Comparison of ENCODE assay signal across 9 mouse cellular contexts in genomic region chr9:120491509-120491908, GRCm38 (mm10). TPM values are rescaled to one million over a fixed set of nuclear protein-coding genes. Genes with fewer than 3 reads are reported as not detected.
DNase-seq lines count a peak whose midpoint lies in the region; ATAC-seq lines count a peak whose summit lies in the region.
"Had no signal": no experiment of that assay in that cellular context is flagged by ENCODE, and none has a peak within 500 bp of the region (broad histone marks: within the 10 kb centered on the region; RNA-seq: fewer than 3 reads in every experiment).

No protein-coding gene starts in this region.

- peaks cover 27% of the 10 kb centered on the region for H3K36me3 ChIP-seq in heart, embryonic 10.5 days
- H3K36me3 ChIP-seq in forebrain, embryonic 13.5 days (ENCODE audit: poor library complexity, severe bottlenecking) = peaks cover 28% of the 10 kb centered on the region
- H3K36me3 ChIP-seq in liver, embryonic 15.5 days (replicated peaks) = peaks cover 27% of the 10 kb centered on the region

- peak overlapping the region; percentile 98 for H3K4me3 ChIP-seq in heart, embryonic 10.5 days
- peak overlapping the region; percentile 96 for H3K4me3 ChIP-seq in forebrain, embryonic 13.5 days
- peak overlapping the region; percentile 98 for H3K4me3 ChIP-seq in liver, embryonic 15.5 days (replicated peaks)

- 85% methylated on average over 3 of the region's 3 CpGs for WGBS in heart, embryonic 10.5 days
- WGBS in forebrain, embryonic 13.5 days = 84% methylated on average over 3 of the region's 3 CpGs
- 69% methylated on average over 3 of the region's 3 CpGs for WGBS in liver, embryonic 15.5 days (ENCODE audit: insufficient replicate concordance)

- peaks cover 14% of the 10 kb centered on the region for H3K4me1 ChIP-seq in heart, embryonic 10.5 days
- peaks cover 28% of the 10 kb centered on the region for H3K4me1 ChIP-seq in forebrain, embryonic 13.5 days
- peaks cover 22% of the 10 kb centered on the region for H3K4me1 ChIP-seq in liver, embryonic 15.5 days (replicated peaks)

- no peaks in the 10 kb centered on the region for H3K9me3 ChIP-seq in heart, embryonic 10.5 days
- no peaks in the 10 kb centered on the region for H3K9me3 ChIP-seq in forebrain, embryonic 13.5 days (replicated peaks)
- no peaks in the 10 kb centered on the region for H3K9me3 ChIP-seq in liver, embryonic 15.5 days (replicated peaks)

- no peak for DNase-seq in heart, embryonic 10.5 days (ENCODE audit: low spot score)
- no peak for DNase-seq in heart, postnatal 14 days
- DNase-seq in CD4-positive helper T cell, adult 2 months (ENCODE audit: low read depth, low spot score) = peak; percentile 26
- DNase-seq in urinary bladder, adult 2 months (ENCODE audit: low spot score) = no peak
- no peak for DNase-seq in natural killer cell, adult 2 months (ENCODE audit: low spot score in 2 of 2)
- DNase-seq in retina, embryonic 14.5 days (ENCODE audit: low spot score) = no peak

- H3K4me2 ChIP-seq in forebrain, embryonic 13.5 days = peak overlapping the region; percentile 93
- H3K4me2 ChIP-seq in liver, embryonic 15.5 days = peak overlapping the region; percentile 96

- H3K27me3 ChIP-seq in heart, embryonic 10.5 days (ENCODE audit: insufficient read depth, poor library complexity, severe bottlenecking) = no peaks in the 10 kb centered on the region
- H3K27me3 ChIP-seq in forebrain, embryonic 13.5 days = no peaks in the 10 kb centered on the region
- peaks cover 3% of the 10 kb centered on the region; the same call in 1 of the 2 replicates for H3K27me3 ChIP-seq in liver, embryonic 15.5 days

- ATAC-seq in forebrain, embryonic 13.5 days = no peak
- no peak for ATAC-seq in liver, embryonic 15.5 days (ENCODE audit: insufficient read depth)

- H3K27ac ChIP-seq in heart, embryonic 10.5 days = peak overlapping the region; percentile 100; the same call in 1 of the 2 replicates
- peak overlapping the region; percentile 95; the same call in 1 of the 2 replicates for H3K27ac ChIP-seq in forebrain, embryonic 13.5 days
- H3K27ac ChIP-seq in liver, embryonic 15.5 days (replicated peaks) = no peak overlapping the region

- H3K9ac ChIP-seq in forebrain, embryonic 13.5 days = 0 out of 2 replicates have a peak overlapping the region, but pooled peaks have one; percentile 100
- no peak overlapping the region for H3K9ac ChIP-seq in liver, embryonic 15.5 days

- intact Hi-C loops in heart, postnatal 14 days (cut with DNase I) = loop anchor here (5.0 to 10.0 kb wide), 3 partner anchors 364 to 883 kb away; partner anchors contain the start of gene Rpsa

RNA-seq across cellular contexts. Expression of gene Eif1b, which starts 0.5 kb away (rescaled TPM):
- 136 and 146 TPM in 2 replicates for polyA plus RNA-seq in heart, embryonic 10.5 days (2016; fragmentation: Nextera tagmentation; extraction: Ambion mirVana)
- total RNA-seq in heart, postnatal 14 days (2021) = 10 to 100 TPM; 53.1 to 58.3 TPM
- 434 and 500 TPM in 2 replicates for polyA plus RNA-seq in forebrain, embryonic 13.5 days (2015; fragmentation: Nextera tagmentation; extraction: Ambion mirVana)
- 56.6 and 64.4 TPM in 2 replicates for polyA plus RNA-seq in liver, embryonic 15.5 days (2015; fragmentation: Nextera tagmentation; extraction: Ambion mirVana)
- 61.3 and 68.7 TPM in 2 replicates for polyA plus RNA-seq in urinary bladder, adult 2 months (2012; rRNA removed)

RNA-seq across cellular contexts. Expression of gene Entpd3, which starts 48.1 kb away (rescaled TPM):
- 0.14 and 0.15 TPM in 2 replicates for polyA plus RNA-seq in heart, embryonic 10.5 days (2016; fragmentation: Nextera tagmentation; extraction: Ambion mirVana)
- under 1 TPM in 1 of 2 experiments, not detected in 1; 0.24 TPM for total RNA-seq in heart, postnatal 14 days (2021)
- polyA plus RNA-seq in forebrain, embryonic 13.5 days (2015; fragmentation: Nextera tagmentation; extraction: Ambion mirVana) = 0.30 and 0.49 TPM in 2 replicates
- polyA plus RNA-seq in liver, embryonic 15.5 days (2015; fragmentation: Nextera tagmentation; extraction: Ambion mirVana) = 0.14 TPM in 1 of 2 replicates, not detected in the other
- 52.9 and 67.7 TPM in 2 replicates for polyA plus RNA-seq in urinary bladder, adult 2 months (2012; rRNA removed)
- total RNA-seq: hematopoietic stem cell, adult 5-6 weeks had no signal

Comparison
In these comparisons a context has a peak if more than half of its experiments do, and no peak if none do; other contexts are left out.
1. RNA of gene Entpd3, which starts 48.1 kb away (polyA plus RNA-seq): 52.9 to 67.7 TPM in urinary bladder, adult 2 months; 0.30 to 0.49 TPM in forebrain, embryonic 13.5 days, 0.14 to 0.15 TPM in heart, embryonic 10.5 days and 0.14 TPM in liver, embryonic 15.5 days; every median in the first group is over 10 times any median in the second.
2. Peak in every context shown above with its lines, with median percentiles within 50 percentile points of each other: H3K4me3 ChIP-seq.